Mouse (Mus musculus): Measurements from ENCODE around the gene Ermp1. TPM values are rescaled to one million over a fixed set of nuclear protein-coding genes. Genes with fewer than 3 reads are reported as not detected.

Gene Ermp1
- polyA plus RNA-seq, 1 experiment from 2014 or later = 12.8 TPM

DNA sequence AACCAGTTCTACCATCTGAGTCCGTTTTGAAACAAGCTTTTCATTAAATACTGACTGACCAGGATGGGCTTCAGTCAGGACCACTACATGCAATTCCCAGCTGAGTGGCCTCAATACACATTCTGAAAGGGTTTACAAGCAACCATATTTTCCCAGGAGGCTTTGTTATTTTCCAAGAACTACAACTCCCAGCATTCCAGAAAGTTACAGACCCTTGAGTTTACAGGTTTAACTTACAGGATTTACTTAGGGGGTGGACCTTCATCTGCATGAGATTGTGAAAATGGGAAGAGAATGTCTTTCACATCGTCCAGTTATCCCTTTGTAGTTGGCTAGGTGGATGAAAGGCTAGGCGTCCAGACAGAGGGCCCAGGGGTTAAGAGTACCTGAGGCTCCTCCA, 8.8 kb upstream of the Ermp1 start:
- Histone ChIP-seq H3K4me1 (replicated peaks) (peaks cover 6% of the 10 kb centered on the region; the same call in 1 of the 2 replicates), H3K27ac (no peak overlapping the region), H3K27me3 (ENCODE audit: insufficient read depth, poor library complexity, severe bottlenecking) (no peaks in the 10 kb centered on the region), H3K36me3 (no peaks in the 10 kb centered on the region), H3K9me3 (no peaks in the 10 kb centered on the region), H3K4me3 (no peak overlapping the region)
- DNase-seq (ENCODE audit: low spot score) = no peak
- WGBS = 62% methylated on average over 3 of the region's 3 CpGs

DNA sequence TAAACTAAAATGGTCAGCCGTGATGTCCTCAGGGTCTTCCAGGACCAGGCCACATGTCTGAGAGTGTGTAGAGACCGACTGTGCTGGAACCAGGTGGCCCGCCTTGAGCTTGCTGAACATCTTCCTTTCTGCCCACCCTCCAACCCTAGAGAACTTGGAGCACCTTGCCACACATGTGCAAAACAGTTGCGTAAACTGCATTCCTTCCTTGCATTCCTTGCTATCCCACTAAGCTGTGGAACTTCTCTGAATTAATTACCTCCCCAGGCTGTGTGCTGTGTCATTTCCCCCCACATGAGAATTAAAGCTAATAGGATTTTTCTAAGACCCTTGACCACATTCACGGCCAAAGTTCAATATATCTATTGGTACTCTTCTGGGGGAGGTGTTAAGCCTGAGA, 8.4 kb upstream of the Ermp1 start:
- Histone ChIP-seq H3K4me3 (no peak overlapping the region), H3K27me3 (ENCODE audit: insufficient read depth, poor library complexity, severe bottlenecking) (no peaks in the 10 kb centered on the region), H3K9me3 (no peaks in the 10 kb centered on the region), H3K4me1 (replicated peaks) (peaks cover 6% of the 10 kb centered on the region; the same call in 1 of the 2 replicates), H3K36me3 (no peaks in the 10 kb centered on the region), H3K27ac (no peak overlapping the region)
- 81% methylated on average over 5 of the region's 5 CpGs for WGBS
- no peak for DNase-seq (ENCODE audit: low spot score)

DNA sequence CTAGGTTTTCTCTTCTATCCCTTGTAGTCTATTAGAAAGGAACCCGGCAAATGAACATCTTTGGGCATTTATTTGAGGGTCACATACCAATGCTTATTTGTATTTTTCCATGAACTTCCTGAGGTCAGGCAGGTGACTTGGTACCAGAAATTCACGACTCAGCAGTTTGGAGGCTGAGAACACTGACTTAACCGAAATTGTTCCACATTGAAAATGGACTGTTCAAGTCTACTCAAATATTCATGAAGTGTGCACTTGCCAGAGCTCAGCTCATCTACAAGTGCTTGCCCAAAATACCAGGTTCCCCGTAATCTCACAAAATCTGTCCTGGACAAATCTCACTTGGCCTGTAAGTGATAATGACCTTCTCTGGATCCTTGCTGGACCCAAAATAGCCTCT, 7.8 kb upstream of the Ermp1 start:
- Histone ChIP-seq H3K36me3 (no peaks in the 10 kb centered on the region), H3K27me3 (ENCODE audit: insufficient read depth, poor library complexity, severe bottlenecking) (no peaks in the 10 kb centered on the region), H3K4me1 (replicated peaks) (peaks cover 6% of the 10 kb centered on the region; the same call in 1 of the 2 replicates), H3K4me3 (no peak overlapping the region), H3K27ac (no peak overlapping the region), H3K9me3 (no peaks in the 10 kb centered on the region)
- WGBS = 80% methylated on average over 4 of the region's 4 CpGs
- no peak for DNase-seq (ENCODE audit: low spot score)

DNA sequence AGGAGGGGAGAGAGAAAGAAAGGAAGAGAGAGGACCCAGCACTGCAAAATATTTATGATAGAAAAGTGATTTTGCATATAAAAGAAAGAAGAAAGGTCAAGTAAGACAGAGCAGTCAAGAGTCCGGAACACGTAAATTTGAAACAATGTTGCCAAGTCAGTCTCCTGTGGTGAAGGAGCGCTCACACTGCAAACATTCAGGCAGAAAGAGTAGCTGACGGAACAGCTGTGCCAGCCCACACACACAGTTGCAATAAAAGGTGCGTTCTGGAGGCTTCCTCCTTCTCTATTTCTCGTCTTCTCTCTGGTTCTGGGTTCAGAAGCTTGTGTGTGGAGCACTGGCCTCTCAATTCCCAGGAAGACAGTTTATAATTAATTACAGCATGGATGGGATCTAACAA, 6.9 kb upstream of the Ermp1 start:
- 24% methylated on average over 6 of the region's 6 CpGs for WGBS
- H3K9me3 ChIP-seq = no peaks in the 10 kb centered on the region
- no peak for DNase-seq (ENCODE audit: low spot score)
- no peaks in the 10 kb centered on the region for H3K27me3 ChIP-seq (ENCODE audit: insufficient read depth, poor library complexity, severe bottlenecking)
- H3K36me3 ChIP-seq = no peaks in the 10 kb centered on the region
- no peak overlapping the region for H3K4me3 ChIP-seq
- H3K27ac ChIP-seq = no peak overlapping the region
- peaks cover 6% of the 10 kb centered on the region; the same call in 1 of the 2 replicates for H3K4me1 ChIP-seq (replicated peaks)

DNA sequence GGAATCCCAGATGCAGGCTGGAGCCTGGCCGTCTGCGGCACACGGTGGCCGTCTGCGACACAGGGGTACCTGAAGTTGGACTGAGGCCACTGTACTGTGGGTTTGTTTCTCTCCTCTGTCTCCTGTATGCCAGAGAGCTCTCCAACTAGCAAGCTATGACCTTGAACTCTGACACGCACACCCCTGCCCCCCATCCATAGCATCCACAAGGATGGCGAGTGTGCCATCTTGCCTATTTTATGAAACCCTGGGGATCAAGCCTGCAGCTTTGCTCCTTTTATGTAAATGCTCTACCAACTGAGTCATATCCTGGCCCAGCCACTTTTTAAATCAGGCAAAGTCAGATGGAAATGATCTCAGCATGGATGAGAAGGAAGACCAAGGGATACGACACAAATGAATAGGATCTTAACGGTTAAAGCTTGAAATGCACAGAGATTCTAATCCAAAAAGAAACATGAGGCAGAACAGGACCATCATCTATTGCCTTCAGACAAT, 5.6 kb upstream of the Ermp1 start:
- no peak overlapping the region for H3K27ac ChIP-seq
- H3K9me3 ChIP-seq = no peaks in the 10 kb centered on the region
- peaks cover 6% of the 10 kb centered on the region; the same call in 1 of the 2 replicates for H3K4me1 ChIP-seq (replicated peaks)
- 87% methylated on average over 9 of the region's 9 CpGs for WGBS
- no peaks in the 10 kb centered on the region for H3K27me3 ChIP-seq (ENCODE audit: insufficient read depth, poor library complexity, severe bottlenecking)
- H3K4me3 ChIP-seq = no peak overlapping the region
- no peaks in the 10 kb centered on the region for H3K36me3 ChIP-seq
- no peak for DNase-seq (ENCODE audit: low spot score)

DNA sequence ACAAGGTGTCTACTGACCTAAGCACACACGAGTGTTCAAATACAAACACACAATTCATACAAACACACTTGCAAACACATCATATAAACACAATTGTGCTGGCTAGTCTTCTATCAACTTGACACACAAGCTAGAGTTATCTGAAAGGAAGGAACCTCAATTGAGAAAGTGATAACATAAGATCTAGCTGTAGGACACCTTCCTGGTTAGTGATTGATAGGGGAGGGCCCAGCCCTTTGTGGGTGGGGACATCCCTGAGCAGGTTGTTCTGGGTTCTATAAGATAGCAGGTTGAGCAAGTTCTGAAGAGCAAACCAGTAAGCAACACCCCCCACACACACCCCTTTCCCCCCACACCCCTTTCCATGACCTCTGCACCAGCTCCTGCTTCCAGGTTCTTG, 1.5 kb upstream of the Ermp1 start:
- Histone ChIP-seq H3K4me1 (replicated peaks) (0 out of 2 replicates have a peak, but pooled peaks cover 3% of the 10 kb centered on the region), H3K27ac (no peak overlapping the region), H3K9me3 (peaks cover 2% of the 10 kb centered on the region; the same call in 1 of the 2 replicates), H3K36me3 (peaks cover 14% of the 10 kb centered on the region), H3K4me3 (no peak overlapping the region), H3K27me3 (ENCODE audit: insufficient read depth, poor library complexity, severe bottlenecking) (no peaks in the 10 kb centered on the region)
- WGBS = 91% methylated on average over 1 of the region's 1 CpGs
- DNase-seq (ENCODE audit: low spot score) = no peak

DNA sequence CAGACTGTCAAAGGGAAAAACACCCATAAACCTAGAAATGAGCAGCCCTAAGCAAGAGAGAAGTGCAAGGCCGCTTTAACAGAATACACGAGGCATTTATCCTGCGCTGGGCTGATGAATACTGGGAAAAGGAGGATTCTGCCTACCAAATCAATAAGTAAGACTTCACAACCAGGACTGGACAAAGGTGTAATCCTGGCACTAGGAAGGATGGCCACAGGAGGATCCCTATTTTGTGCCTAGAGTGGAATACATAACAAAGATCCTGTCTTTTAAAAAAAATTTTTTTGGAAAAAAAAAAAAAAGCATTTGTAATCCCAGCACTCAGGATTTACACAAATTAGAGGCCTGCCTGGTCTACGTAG, 317 bp upstream of the Ermp1 start:
- peak overlapping the region; percentile 86 for H3K4me3 ChIP-seq
- H3K27me3 ChIP-seq (ENCODE audit: insufficient read depth, poor library complexity, severe bottlenecking) = no peaks in the 10 kb centered on the region
- peak overlapping the region; percentile 95 for H3K27ac ChIP-seq
- peaks cover 3% of the 10 kb centered on the region; the same call in 1 of the 2 replicates for H3K9me3 ChIP-seq
- H3K4me1 ChIP-seq (replicated peaks) = 0 out of 2 replicates have a peak, but pooled peaks cover 3% of the 10 kb centered on the region
- DNase-seq (ENCODE audit: low spot score) = no peak
- 29% methylated on average over 4 of the region's 4 CpGs for WGBS
- H3K36me3 ChIP-seq = peaks cover 22% of the 10 kb centered on the region

DNA sequence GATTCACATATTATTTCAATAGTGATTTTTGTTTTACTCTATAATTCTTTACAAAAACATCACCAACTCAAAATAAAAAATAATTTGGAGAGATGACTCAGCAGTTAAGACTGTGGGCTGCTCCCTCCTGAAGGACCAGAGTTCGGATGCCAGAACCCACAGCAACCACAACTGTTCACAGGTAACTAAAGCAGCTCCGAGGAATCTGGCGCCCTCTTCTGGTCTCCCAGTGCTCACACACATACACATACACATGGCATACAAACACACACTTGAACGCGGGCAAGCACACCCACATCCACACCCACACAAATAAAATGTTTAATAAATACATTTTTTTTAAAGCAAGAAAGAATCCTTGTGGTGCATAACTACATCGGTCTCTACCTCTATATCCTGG, 3.5 kb downstream of the Ermp1 start:
- WGBS = 96% methylated on average over 6 of the region's 6 CpGs
- H3K36me3 ChIP-seq = peaks cover 23% of the 10 kb centered on the region
- DNase-seq (ENCODE audit: low spot score) = no peak
- peaks cover 14% of the 10 kb centered on the region for H3K4me1 ChIP-seq (replicated peaks)
- no peak overlapping the region for H3K4me3 ChIP-seq
- H3K27ac ChIP-seq = no peak overlapping the region
- no peaks in the 10 kb centered on the region for H3K27me3 ChIP-seq (ENCODE audit: insufficient read depth, poor library complexity, severe bottlenecking)
- peaks cover 3% of the 10 kb centered on the region; the same call in 1 of the 2 replicates for H3K9me3 ChIP-seq

DNA sequence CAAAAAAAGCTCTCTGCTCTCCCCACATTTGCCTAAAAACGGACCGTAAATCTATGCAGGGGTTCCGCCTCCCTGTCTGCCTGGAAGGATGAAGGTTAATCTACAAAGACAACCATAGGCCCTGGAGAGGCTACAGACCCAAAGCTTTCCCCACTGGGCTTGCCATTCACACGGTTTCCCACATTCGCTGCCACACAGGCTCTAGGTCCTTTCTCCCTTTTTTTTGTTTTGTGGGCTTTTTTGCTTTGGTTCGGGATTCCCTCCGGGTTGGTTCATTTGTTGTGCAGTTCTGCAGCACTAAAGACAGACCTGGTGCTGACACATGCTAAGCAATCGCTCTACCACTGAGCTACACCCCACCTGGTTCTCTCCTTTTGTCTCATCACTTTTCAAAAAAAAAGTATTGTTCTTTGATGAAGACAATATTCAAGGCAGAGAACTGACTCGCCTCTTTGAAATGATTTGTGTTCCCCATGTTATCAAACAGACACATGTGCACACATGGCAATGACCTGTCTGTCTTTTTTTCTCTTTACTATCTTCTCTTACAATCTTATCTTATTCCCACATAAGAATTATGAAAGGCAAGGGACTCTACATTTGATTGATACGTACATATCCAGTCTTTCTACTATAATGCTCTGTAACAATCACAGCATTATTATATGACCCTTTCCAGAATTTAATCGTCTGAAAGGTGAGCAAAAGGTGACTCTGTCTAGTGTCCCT, 4.9 kb downstream of the Ermp1 start:
- peaks cover 12% of the 10 kb centered on the region for H3K4me1 ChIP-seq (replicated peaks)
- H3K36me3 ChIP-seq = peaks cover 25% of the 10 kb centered on the region
- H3K27ac ChIP-seq = no peak overlapping the region
- DNase-seq (ENCODE audit: low spot score) = no peak
- 88% methylated on average over 11 of the region's 11 CpGs for WGBS
- peaks cover 3% of the 10 kb centered on the region; the same call in 1 of the 2 replicates for H3K9me3 ChIP-seq
- no peaks in the 10 kb centered on the region for H3K27me3 ChIP-seq (ENCODE audit: insufficient read depth, poor library complexity, severe bottlenecking)
- no peak overlapping the region for H3K4me3 ChIP-seq

DNA sequence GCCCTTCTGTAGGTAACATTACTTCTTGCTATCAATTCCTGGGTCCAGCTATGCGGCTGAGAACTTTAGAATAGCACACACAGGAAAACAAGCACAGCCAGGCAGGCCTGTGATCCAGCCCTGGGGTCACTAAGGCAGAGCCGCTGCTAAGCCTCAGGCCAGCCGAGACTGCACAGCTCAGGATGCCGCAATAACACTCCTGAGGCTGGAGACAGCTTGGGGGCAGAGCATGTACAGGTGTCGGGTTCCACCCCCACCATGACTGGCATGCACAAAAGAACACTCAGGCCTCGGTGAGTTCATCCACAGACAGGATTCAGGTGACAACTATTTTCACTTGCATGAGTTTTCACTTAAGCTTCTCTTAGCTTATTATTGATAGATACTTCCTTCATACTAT, 6.0 kb downstream of the Ermp1 start:
- no peak overlapping the region for H3K27ac ChIP-seq
- 46% methylated on average over 6 of the region's 6 CpGs for WGBS
- H3K9me3 ChIP-seq = peaks cover 3% of the 10 kb centered on the region; the same call in 1 of the 2 replicates
- no peak overlapping the region for H3K4me3 ChIP-seq
- DNase-seq (ENCODE audit: low spot score) = no peak
- peaks cover 11% of the 10 kb centered on the region for H3K4me1 ChIP-seq (replicated peaks)
- no peaks in the 10 kb centered on the region for H3K27me3 ChIP-seq (ENCODE audit: insufficient read depth, poor library complexity, severe bottlenecking)
- H3K36me3 ChIP-seq = peaks cover 30% of the 10 kb centered on the region

DNA sequence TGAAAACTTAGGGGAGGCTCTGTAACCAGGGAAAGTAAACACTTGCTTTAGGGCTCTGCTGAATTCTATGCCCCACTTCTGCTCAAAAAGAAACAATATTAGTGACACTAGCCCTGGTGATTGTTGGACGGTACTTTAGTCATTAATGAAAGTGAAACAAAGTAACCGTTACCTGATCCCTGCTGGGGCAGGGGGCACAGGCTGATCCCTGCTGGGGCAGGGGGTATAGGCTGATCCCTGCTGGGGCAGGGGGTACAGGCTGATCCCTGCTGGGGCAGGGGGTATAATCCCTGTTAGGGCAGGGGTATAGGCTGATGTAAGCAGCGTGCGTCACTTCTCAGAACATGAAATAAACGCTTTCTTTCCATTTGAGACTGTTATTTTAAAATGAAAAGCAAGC, 6.7 kb downstream of the Ermp1 start:
- Histone ChIP-seq H3K9me3 (peaks cover 3% of the 10 kb centered on the region; the same call in 1 of the 2 replicates), H3K4me3 (no peak overlapping the region), H3K4me1 (replicated peaks) (peaks cover 11% of the 10 kb centered on the region), H3K27me3 (ENCODE audit: insufficient read depth, poor library complexity, severe bottlenecking) (no peaks in the 10 kb centered on the region), H3K36me3 (peaks cover 37% of the 10 kb centered on the region), H3K27ac (peak overlapping the region; percentile 23; the same call in 1 of the 2 replicates)
- DNase-seq (ENCODE audit: low spot score) = no peak
- 52% methylated on average over 5 of the region's 5 CpGs for WGBS

DNA sequence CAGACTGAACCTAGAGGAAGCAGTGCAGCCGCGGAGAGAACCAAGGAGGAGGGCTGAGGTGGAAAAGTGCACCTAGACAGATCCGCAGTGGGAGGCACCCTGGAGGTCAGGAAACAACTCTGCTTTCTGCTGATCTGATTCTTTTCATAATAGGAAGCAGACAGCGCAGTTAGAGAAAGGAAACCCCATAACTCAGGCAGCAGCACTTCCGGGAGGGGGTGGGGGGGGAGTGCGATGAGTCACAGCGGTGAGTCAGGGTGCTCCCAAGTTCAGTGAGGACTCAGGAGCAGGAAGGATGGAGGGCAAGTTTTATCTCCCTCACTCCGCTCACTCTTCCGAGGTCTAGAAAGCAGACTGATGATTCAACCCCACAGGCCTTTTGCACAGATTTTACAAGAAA, 7.2 kb downstream of the Ermp1 start:
- Histone ChIP-seq H3K36me3 (peaks cover 40% of the 10 kb centered on the region), H3K27me3 (ENCODE audit: insufficient read depth, poor library complexity, severe bottlenecking) (no peaks in the 10 kb centered on the region), H3K4me3 (no peak overlapping the region), H3K27ac (peak overlapping the region; percentile 23; the same call in 1 of the 2 replicates), H3K4me1 (replicated peaks) (peaks cover 11% of the 10 kb centered on the region), H3K9me3 (peaks cover 3% of the 10 kb centered on the region; the same call in 1 of the 2 replicates)
- WGBS = 50% methylated on average over 9 of the region's 9 CpGs
- DNase-seq (ENCODE audit: low spot score) = no peak

DNA sequence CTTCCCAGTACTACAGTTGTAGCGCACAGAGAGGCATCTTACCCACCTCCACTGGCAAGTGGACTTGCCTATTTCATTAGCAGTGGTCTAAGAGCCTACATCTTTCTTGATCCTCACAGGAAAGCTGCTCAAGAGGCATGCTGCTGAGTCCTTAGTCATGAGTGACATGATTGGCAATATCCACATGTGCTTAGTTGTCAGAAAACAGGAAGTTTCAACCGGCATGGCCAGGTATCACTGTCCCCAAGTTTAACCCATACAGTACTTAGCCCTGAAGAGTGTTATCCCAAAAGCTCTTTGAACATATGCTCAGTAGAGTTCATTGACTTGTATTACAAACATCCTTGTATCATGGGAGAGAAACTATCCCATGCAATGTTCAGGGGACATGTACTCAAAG, 36.1 kb downstream of the Ermp1 start:
- Histone ChIP-seq H3K27me3 (ENCODE audit: insufficient read depth, poor library complexity, severe bottlenecking) (no peaks in the 10 kb centered on the region), H3K36me3 (peaks cover 63% of the 10 kb centered on the region), H3K9me3 (no peaks in the 10 kb centered on the region), H3K27ac (no peak overlapping the region), H3K4me1 (replicated peaks) (no peaks in the 10 kb centered on the region), H3K4me3 (no peak overlapping the region)
- DNase-seq (ENCODE audit: low spot score) = no peak
- 91% methylated on average over 2 of the region's 2 CpGs for WGBS
